Mouse (Mus musculus) fibroblast of lung, adult 2 months (primary cell): ENCODE results near the gene Hps6.
A peak's percentile ranks its signal among the peaks of the same experiment; 100 is the strongest.

Source experiments
- DNase-seq: peaks from one replicate; pipeline ENCODE4 v3.0.0-alpha.2; 2011; ENCODE audit warnings: low read depth

Hps6 gene

DNA sequence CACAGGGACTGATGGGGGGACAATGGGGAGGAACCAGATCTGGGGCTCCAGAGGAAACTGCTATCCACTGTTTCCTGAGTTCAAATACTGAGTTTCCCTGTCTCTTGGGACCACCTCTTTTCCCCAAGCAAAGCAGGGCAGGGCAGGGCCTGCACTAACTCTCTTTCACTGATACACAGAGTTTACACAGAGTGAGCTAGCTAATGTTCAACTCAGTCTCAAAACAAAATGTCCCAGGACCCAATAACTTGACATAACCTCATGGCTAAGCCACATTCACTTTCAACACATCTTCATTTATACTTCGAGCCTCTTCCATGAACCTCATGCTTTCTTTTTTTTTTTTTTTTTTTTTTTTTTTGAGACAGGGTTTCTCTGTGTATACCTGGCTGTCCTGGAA is 26.3 kb downstream of the Hps6 start:
- no peak for DNase-seq

DNA sequence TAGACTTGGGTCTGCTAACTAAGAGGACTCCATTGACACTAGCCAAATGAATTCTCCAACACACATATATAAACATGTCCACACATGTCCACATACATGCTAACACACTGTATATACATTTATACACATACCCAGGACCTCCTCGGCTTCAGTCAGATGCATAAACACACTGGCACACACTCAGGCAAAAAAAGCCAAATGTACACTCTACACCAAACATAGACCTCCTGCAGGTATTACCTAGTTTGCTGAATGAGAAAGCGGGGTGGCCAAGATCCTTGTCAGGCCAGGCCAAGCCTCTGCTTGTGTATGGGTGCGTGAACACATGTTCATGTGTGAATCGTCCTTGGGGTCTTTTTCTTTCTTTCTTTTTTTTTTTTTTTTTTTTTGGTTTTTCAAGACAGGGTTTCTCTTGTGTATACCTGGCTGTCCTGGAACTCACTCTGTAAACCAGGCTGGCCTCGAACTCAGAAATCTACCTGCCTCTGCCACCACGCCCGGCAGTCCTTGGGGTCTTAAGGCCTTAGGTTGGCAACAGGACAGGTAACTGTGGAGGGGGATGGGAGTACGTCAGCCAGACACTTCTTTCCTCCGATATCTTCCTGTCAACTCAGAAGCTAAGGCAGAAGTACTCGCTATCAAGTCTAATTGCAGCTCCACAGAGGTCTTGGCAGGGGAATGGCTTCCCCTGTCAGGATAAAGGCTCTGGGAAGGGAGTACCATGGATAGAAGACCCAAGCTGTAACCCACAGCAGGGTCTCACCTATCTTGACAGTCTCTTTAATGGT is 27.1 kb downstream of the Hps6 start:
- no peak for DNase-seq

DNA sequence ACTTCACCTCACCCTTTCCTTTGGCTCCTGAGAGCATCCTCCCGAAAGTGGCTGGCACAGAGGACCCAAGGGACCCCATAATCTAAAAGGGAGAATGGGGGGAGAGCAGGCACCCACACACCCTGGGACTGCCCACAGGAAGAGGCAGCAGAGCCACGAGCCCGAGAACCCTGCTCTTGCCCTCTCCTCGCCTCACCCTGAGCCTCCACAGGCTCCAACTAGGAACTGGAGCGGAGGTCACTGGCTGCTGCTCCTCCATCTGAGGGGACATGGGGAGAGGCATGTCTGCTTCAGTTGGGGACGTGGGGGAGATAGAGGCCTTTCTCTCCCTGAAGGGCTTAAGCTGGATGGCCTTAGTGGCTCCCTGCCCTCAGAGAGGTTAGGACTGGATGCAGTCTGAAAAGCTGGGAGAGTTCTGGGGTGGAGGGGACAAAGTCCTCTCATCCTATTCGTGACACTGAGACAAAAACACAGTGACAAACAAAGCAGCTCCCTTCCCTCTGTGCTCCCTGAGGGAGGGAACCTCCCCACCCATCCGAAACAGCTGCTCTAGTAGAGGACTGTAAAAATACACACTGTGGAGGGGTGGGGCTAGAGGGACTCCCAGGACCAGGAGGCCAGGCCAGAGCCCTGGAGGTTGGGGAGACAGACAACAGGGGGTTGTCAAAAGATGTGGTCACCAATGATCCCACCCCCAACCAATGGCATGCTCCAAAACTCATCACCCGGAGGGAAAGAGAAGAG is 28.6 kb downstream of the Hps6 start:
- no peak for DNase-seq

DNA sequence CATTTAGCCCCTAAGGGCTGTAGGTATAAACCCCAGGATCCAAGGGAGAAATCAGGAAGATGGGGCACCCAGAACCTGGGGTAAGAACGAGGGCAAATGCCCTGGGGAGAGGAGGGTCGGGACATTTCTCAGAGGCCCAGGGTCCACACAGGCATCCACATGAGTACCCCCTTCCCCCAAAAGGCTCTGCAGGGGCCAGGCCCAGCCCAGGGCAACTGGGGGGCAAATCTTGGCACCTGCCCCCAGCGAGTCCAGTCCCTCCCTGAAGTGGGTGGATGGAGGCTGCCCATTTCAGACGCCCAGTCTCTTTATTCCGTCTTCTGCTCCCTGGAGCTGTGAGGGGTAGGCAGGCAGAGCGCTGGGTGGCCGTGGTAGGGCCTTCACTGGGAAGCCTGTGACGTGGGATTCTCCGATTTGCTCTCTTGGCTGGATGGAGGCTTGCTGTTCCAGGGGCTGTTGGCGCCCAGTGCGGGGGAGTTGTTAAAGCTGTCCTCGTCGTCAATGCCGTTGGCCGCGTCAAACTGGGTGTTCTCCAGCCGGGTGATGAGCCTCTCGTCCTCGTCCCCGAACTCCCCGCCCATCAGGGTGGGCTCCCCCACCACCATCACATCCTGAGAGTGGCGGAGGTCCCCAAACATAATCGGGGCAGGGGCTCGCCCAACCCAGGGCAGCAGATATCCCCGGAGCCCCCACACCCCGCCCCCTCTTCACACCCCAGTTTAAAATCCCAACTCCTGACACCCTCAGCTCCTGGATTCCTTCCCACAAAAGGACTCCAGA is 29.6 kb downstream of the Hps6 start:
- DNase-seq: no peak

DNA sequence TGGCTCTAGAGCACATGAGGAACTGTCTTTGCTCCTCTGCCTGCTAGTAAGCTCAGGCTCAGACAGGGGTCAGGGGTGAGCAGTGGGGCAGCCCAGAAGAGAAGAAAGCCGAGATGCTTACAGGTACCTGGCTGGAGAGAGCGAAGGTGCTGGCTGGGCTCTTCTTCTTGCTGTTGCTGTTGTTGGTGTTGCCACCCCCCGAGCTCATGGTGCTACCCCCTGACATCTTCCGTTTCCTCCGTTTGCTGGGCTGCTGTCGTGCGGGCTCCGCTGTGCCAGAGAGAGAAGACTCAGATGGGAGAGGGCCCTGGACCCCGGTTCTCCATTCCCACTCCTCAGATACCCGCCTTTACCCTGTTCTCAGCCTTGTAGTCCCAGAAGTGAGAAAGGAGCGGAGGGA is 30.6 kb downstream of the Hps6 start:
- DNase-seq: no peak

DNA sequence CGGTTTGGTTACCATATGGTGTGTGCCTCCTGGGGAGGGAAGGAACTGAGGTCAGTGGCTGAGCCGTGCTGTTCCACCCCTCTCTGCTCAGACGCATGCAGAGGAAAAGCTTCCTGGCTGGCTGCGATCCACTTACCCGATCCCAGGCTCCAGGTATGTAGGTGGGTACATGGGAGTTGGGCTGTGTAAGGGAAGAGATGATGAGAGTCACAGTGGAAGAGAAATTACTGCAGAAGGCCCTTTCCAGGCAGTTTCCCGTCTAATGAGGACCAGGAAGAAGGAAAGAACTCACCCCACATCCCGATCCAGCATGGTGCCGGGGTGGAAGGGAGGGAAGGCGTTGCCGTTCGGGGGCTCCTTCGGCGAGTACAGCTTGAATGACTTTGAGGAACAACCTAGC is 32.7 kb downstream of the Hps6 start:
- DNase-seq: no peak

DNA sequence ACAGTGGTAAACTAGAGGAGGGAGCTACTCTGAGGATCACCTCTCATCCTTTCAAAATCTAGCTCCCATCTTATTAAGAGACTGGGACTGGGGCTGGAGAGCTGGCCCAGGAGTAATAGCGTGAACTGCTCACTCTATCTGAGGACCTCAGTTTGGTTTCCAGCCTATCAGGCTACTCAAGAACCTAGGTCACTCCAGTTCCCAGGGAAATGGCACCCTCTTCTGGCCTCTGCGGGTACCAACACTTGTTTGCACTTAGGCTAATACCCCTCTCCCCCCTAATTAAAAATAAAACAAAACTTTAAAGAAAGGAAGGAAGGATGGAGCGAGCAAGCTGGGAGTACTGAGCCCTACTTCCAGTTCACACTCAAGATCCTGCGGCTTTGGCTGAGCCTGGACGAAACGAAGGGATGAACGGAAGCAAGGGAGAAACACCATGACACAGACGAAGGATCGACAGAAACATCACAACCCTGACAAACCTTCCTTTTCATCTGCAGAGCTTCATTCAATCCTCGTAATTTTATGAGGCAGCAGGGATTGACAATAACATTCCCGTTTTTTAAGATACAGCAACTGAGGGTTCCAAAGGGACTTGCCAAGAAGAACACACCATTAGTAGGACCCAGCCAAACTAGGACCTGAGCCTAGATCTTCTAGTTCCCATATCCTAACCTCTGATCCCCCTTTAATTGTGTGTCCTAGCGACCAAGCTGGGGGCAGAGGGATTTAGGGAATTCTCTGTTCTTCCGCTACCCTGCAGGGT is 33.4 kb downstream of the Hps6 start:
- no peak for DNase-seq

DNA sequence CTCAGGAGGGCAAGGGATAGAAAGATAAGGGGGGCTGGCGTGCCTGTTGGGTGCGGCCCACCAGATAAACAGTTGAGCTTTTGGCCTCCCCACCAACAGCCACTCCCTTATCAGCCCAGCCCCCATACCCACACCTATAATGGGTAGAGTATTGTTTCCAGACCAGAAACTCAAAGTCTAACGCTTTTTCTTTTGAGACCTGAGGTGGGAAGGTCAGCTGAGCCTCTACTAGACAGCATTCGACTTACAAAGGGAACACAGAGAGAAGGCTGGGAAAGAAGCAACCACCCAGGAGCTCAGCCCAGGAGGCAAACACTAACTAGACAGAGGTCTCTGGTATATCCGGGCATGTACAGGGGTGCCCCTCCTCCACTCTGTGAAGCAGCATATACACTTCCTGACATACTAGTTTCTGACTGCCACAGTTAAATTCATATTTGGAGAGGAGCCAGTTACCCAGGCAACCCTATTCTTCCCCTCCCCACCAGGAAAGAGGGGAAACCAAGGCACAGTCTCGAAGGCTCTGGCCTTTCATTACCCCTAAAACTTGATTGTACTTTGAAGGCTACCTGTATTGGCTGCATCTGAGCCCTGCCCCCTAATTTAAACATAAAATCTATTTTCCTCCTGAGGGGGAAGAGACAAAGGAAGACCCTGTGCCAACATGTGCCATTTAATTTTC is 34.1 kb downstream of the Hps6 start:
- DNase-seq: no peak

DNA sequence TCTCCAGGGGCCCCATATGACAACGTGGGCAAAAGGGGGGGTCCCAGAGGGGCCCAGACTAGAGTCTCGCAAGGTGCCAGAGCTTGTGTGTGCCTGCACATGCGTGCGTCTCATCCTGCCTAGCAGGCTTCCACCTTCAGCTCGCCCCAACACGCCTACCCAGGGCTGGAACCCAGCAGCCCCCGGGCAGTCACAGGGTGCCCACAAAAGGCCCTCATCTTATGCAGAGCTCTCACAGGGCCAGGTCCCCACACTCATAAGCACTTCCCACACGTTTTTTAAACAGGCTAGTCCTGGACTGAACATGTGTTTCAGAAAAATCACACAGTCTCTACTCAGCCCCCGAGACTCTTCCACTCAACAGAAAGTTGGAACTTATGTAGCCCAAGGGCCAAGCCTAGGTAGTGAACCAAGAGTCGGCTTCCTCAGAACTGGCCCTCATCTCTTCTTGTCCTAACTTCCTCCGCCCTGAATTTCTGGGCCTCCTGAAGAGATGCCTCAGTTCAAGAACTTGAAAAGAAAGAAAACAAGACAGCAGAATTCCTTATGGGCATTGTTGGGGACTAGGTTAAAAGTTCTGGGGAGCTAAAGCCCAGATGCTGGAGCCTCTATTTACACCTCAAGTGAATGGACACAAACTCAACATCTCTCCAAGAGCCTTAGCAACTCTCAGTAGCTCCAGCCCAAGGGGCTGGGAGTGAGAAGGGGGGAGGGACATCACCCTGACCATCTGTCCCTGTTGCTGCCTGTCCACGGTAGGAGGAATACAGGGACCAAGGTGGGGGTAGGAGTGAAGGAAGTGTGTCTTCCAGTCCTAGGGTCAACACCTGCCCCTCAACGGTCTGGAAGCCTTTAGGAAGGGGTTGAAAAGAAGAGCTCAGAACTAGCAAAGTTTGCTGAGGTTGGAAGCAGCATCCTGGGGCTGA is 34.9 kb downstream of the Hps6 start:
- DNase-seq: no peak

DNA sequence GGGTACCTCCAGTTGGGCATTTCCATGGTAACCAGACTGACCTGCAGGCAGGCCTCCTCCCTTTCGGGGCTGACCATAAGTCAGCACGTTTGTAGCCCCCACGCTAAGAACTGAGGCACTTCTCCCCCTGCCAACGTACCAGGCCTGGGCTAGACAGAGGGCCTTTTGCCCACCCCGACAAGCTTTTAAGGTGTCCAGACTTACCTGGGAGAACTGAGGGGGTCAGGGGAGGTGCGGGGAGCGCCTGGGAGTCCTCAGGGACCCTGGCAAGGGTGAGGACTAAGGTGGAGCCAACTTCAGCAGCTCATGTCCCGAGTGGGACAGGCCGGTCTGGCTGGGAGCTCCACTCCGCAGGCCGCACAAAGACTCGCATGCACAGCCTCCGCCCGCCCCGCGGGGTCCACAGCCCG is 35.5 kb downstream of the Hps6 start:
- no peak for DNase-seq

DNA sequence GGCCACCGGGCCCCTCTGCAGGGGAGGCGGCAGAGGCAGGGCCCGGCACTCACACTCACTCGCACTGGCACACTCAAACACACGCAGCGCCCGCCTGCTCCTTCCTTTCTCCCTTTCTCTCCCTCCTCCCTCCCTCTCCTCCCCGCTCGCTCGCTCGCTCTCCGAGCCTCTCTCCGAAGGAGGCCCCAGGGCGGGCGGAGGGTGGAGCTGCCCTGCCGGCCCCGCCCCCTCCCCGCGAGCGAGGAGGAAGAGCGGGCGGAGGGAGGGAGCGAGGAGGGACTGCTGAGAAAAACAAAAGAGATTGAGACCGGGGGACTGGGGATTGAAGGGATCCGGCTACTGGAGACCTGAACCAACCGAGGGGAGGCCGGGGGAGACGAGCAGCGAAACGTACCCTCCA is 36.2 kb downstream of the Hps6 start:
- peak; percentile 59 for DNase-seq

DNA sequence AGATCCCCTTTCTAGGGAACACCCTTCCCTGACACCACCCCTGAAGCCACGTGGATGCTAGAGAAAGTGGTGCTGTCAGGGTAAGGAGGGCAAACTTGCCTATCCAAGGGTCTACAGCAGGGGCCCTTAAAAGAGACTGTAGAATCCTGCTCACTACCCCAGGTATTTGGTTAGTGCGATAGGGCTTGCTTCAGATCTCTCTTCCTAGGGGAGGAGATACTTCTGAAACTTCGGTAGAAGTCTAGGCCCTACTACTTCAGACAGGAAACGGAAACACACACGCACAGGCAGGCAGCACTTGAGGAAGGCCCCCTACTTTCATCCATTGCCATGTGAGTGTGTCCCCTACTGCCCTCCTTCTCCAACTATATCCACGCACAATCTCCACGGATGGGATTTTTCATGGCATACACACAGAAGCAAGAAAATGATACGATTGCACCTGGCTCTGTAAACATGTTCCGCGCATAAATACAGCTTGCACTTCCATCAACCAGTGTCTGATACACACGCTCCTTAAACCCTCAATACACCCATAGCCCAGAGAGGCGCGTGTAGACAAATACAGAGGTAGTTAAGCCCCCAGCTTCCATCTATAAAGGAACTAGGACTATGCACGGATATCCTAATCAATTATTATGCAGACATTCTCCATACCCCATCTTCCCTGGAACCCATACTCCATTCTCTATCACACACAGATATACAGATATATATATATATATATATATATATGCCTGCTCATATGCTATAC is 37.0 kb downstream of the Hps6 start:
- no peak for DNase-seq

DNA sequence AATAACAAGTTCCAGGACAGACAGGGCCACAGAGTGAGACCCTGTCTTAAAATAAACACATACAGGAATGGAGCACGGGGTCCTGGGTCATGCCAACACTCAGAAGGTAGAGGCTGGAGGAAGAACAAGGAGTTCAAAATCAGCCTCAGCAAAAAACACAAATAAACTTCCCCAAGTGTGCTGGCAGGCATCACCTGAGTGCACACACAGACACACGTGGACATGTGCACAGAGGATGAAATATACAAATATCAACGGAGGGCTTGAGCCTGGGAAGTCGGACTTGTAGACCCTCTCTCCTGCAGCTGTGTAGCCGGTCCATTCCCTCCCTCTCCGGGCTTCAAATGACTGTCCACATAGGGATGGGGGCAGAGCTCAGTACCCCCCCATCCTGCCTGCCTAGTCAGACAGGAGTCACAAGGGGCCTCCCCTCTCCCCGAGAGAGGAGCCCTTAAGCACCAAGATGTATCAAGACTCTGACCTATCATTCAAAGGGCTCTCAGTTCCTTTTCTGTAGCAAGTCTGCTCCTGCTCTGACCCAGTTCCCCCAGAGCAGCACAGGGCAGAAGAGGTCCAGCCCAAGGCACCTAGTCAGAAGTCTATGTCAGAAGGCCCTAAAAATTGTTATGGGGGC is 38.1 kb downstream of the Hps6 start:
- DNase-seq: no peak

DNA sequence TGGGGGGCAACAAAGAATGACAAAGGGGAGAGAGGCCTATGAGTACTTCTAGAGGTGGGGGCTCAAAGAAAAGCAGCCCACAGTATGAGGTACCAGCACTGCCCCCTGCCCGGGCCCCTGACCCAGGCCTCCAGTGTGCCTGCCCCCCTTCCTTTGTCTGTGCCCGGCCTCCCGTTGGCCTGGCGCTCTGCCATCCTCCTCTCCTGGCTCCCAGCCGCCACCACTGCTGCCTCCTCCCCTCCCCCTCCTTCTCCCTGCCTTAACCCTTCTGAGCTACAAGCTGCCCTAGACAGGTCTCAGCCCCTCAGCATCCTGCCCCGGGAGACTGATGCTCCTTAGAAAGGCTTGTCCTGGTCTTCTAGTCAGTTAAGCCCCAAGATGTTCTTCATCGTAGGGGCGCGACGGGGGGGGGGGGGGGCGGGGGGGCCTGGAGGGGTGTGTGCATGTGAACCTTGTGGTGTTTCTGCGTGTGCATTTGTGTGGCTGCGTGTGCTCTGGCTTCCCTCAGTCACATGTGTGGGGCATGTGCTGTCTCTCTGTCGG is 38.7 kb downstream of the Hps6 start:
- no peak for DNase-seq

DNA sequence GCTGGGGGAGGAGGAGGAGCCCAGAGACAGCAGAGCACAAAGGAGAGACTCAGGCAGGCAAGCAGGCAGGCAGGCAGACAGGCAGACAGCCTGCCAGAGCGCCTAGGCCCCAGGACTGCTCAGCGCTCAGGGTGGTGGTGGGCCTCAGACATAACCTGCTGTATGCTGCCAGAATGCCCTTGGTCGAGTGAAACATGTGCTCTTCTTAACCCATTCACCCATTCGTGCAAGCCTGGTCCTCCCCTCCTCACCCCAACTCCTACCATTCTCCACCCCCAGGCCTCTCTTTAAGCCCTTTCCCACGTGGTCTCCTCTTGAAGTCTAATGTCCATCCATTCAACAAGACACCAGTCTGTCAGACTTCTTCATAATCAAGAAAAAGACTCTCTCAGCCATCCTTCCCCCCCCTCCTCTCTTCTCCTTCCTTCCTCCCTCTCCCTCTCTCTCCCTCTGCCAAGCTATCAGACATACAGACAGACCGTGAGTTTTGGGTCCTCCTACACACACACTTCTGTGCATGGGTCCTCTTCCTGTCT is 39.2 kb downstream of the Hps6 start:
- DNase-seq: peak; percentile 47

DNA sequence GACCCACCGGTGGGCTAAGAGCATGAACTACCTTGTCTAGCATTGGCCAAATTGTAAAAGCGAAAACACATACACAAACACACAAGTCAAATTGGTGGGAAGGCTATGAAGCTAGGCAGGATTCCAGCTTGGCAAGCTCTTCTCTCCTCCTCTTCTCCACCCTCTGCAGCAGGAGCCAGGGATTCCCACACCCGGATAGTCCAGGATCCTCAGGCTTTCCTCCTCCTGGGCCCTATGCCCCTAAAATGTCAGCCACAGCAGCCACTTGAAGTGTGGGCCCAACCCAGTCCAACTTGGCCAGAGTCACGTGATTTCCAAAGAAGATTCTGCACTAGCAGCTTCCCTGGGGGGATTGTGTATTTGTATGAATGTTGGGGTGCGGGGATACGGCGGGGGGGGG is 40.1 kb downstream of the Hps6 start:
- no peak for DNase-seq

DNA sequence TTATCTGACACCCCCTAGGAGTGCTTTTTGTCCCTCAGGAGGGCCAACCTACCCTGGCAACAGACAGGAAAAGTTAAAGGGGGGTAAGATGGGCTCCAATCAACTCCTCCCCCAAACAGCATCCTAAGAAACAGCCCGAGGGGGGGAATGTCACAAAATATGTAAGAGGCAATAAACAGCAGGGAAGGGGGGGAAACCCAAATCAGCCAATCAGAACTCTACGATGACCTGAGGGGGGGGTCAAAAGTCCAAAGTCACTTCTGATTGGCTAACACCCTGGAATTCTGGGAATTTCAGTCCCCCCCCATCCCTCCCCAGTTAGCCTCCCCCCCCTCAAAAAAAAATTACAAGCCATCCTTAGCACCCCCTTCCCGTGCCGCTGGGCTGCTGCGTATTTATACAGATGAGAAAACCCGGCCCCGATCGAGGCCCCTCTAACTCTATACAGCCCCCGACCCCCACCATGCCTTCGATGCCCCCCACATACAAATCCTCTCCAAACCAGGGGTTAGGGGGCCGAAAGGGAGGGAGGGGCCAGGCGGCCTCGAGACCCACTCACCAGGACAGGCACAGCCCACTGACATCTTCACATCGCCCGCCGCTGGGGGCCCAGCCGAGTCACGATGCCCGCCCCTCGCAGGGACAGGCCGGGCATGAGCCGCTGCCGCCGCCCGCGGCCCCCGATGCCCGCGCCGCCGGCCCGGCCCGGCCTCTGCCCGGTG is 41.1 kb downstream of the Hps6 start, which contains the start of gene Pprc1:
Pprc1 (plus strand) TSS at position 616 of the 722 bp plus-strand sequence.
- DNase-seq: peak; percentile 58
